In genomic region chr14:45329018-45329588, GRCm38 (mm10) we compare ENCODE assay signal across 8 mouse cellular contexts. TPM values are rescaled to one million over a fixed set of nuclear protein-coding genes. Genes with fewer than 3 reads are reported as not detected.
DNase-seq lines count a peak whose midpoint lies in the region; ATAC-seq lines count a peak whose summit lies in the region.

No protein-coding gene starts in this region.

- no peak overlapping the region for H3K27ac ChIP-seq in heart, embryonic 16.5 days (ENCODE audit: low read length)

- H3K4me2 ChIP-seq in heart, embryonic 16.5 days (ENCODE audit: low read depth, low read length) = peak overlapping the region; percentile 63

- 11% methylated on average over 8 of the region's 8 CpGs for WGBS in heart, embryonic 16.5 days

- intact Hi-C loops in left cerebral cortex, postnatal 10 days (cut with DNase I) = loop anchor here (10.0 kb wide), 1 partner anchor 446 kb away; no protein-coding TSS in a partner anchor

- DNase-seq in heart, postnatal 4 days = no peak
- peak; percentile 18 for DNase-seq in WW6 (ENCODE audit: low read depth, low spot score)
- DNase-seq in spleen, adult 12 weeks (ENCODE audit: low spot score) = no peak
- no peak for DNase-seq in layer of hippocampus, postnatal 25 days (ENCODE audit: extremely low spot score in 1 of 2, low spot score in 1 of 2)
- no peak for DNase-seq in left cerebral cortex, postnatal 10 days (ENCODE audit: extremely low spot score in 1 of 2, low spot score in 2 of 2)

- H3K27me3 ChIP-seq in heart, embryonic 16.5 days (ENCODE audit: control insufficient read depth, insufficient read depth, low read length) = no peaks in the 10 kb centered on the region

- no peak; the same call in 1 of the 2 replicates for ATAC-seq in heart, embryonic 16.5 days (replicated peaks; ENCODE audit: extremely low read depth, insufficient read depth, low FRiP score)
- peak; percentile 1; the same call in 1 of the 2 replicates for ATAC-seq in granulocyte monocyte progenitor cell, adult 5-6 weeks (replicated peaks; ENCODE audit: poor library complexity, severe bottlenecking)
- peak; percentile 51 for ATAC-seq in megakaryocyte-erythroid progenitor cell, adult 5-6 weeks (replicated peaks; ENCODE audit: low FRiP score, low TSS enrichment, poor library complexity, severe bottlenecking)

- peaks cover 17% of the 10 kb centered on the region for H3K36me3 ChIP-seq in heart, embryonic 16.5 days (ENCODE audit: control insufficient read depth, insufficient read depth)

- peak overlapping the region; percentile 98 for H3K4me3 ChIP-seq in heart, embryonic 16.5 days (ENCODE audit: low read length)

- H3K4me1 ChIP-seq in heart, embryonic 16.5 days (ENCODE audit: control insufficient read depth, insufficient read depth, low read length) = peaks cover 6% of the 10 kb centered on the region

- H3K9me3 ChIP-seq in heart, embryonic 16.5 days (replicated peaks; ENCODE audit: control insufficient read depth, low read length) = no peaks in the 10 kb centered on the region

- peak overlapping the region; percentile 55 for H3K9ac ChIP-seq in heart, embryonic 16.5 days (ENCODE audit: low read length)

RNA-seq across cellular contexts. Expression of gene Psmc6, which starts 0.5 kb away (rescaled TPM):
- 110 and 134 TPM in 2 replicates for polyA plus RNA-seq in heart, embryonic 16.5 days (2015; fragmentation: Nextera tagmentation; extraction: Ambion mirVana)
- 100 to 1,000 TPM; 117 to 118 TPM for total RNA-seq in heart, postnatal 4 days (2021)
- total RNA-seq in granulocyte monocyte progenitor cell, adult 5-6 weeks (2014; fragmentation: Nextera tagmentation) = 136 and 145 TPM in 2 replicates
- total RNA-seq in granulocyte monocyte progenitor cell, adult 5-6 weeks (2017) = 221 and 284 TPM in 2 replicates
- 152 and 178 TPM in 2 replicates for total RNA-seq in megakaryocyte-erythroid progenitor cell, adult 5-6 weeks (2014; fragmentation: Nextera tagmentation)
- 234 and 305 TPM in 2 replicates for total RNA-seq in megakaryocyte-erythroid progenitor cell, adult 5-6 weeks (2017)
- total RNA-seq in layer of hippocampus, postnatal 25 days (2021) = 10 to 100 TPM; 94.3 to 95.2 TPM
- 100 to 1,000 TPM; 109 to 111 TPM for total RNA-seq in left cerebral cortex, postnatal 10 days (2021)

RNA-seq across cellular contexts. Expression of gene Ero1l, which starts 10.5 kb away (rescaled TPM):
- 28.1 and 32.2 TPM in 2 replicates for polyA plus RNA-seq in heart, embryonic 16.5 days (2015; fragmentation: Nextera tagmentation; extraction: Ambion mirVana)
- total RNA-seq in heart, postnatal 4 days (2021) = 10 to 100 TPM; 25.7 to 25.8 TPM
- 92.0 and 114 TPM in 2 replicates for total RNA-seq in granulocyte monocyte progenitor cell, adult 5-6 weeks (2014; fragmentation: Nextera tagmentation)
- 55.0 and 73.0 TPM in 2 replicates for total RNA-seq in granulocyte monocyte progenitor cell, adult 5-6 weeks (2017)
- total RNA-seq in megakaryocyte-erythroid progenitor cell, adult 5-6 weeks (2014; fragmentation: Nextera tagmentation) = 30.3 and 31.8 TPM in 2 replicates
- total RNA-seq in megakaryocyte-erythroid progenitor cell, adult 5-6 weeks (2017) = 29.7 and 32.3 TPM in 2 replicates
- 10 to 100 TPM; 30.4 to 34.5 TPM for total RNA-seq in layer of hippocampus, postnatal 25 days (2021)
- total RNA-seq in left cerebral cortex, postnatal 10 days (2021) = 10 to 100 TPM; 25.6 to 29.0 TPM

RNA-seq across cellular contexts. Expression of gene Styx, which starts 21.8 kb away (rescaled TPM):
- 49.2 and 61.5 TPM in 2 replicates for polyA plus RNA-seq in heart, embryonic 16.5 days (2015; fragmentation: Nextera tagmentation; extraction: Ambion mirVana)
- total RNA-seq in heart, postnatal 4 days (2021) = 10 to 100 TPM; 45.4 to 57.1 TPM
- 26.8 and 30.6 TPM in 2 replicates for total RNA-seq in granulocyte monocyte progenitor cell, adult 5-6 weeks (2014; fragmentation: Nextera tagmentation)
- total RNA-seq in granulocyte monocyte progenitor cell, adult 5-6 weeks (2017) = 13.2 and 16.7 TPM in 2 replicates
- total RNA-seq in megakaryocyte-erythroid progenitor cell, adult 5-6 weeks (2014; fragmentation: Nextera tagmentation) = 29.3 and 34.1 TPM in 2 replicates
- total RNA-seq in megakaryocyte-erythroid progenitor cell, adult 5-6 weeks (2017) = 24.5 and 48.4 TPM in 2 replicates
- total RNA-seq in layer of hippocampus, postnatal 25 days (2021) = 10 to 100 TPM; 15.0 to 16.8 TPM
- total RNA-seq in left cerebral cortex, postnatal 10 days (2021) = 10 to 100 TPM; 15.2 to 22.0 TPM
